1 mouse cellular context compared by ENCODE assay signal in the genomic region with DNA sequence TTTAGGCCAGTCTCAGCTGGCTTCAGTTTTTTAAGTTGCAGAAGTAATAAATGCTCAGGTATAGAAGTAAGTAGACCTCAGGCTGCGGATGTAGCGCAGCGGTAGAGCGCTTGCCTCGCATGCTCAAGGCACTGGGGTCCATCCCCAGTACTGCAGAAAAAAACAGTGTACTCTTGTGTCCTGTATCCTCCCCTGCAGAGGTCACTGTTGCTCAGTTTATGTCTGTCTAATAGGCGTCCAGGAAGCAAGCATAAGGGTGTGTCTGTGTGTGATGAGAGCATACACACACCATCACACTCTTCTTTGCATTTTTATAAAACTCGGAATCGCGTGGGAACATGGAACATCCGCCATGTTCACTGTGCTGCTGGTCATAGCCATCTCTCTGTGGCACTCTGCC.
TF ChIP-seq lines count a peak whose summit lies in the region.

No protein-coding gene starts in this region.

TF ChIP-seq in CH12.LX, 34 proteins besides CTCF, POLR2A, EP300 and RAD21:
- TF ChIP-seq POLR2AphosphoS2 (IDR thresholded peaks at IDR 0.05; ENCODE audit: low read depth, low read length) (no peak), ELF1 (IDR thresholded peaks at IDR 0.05; ENCODE audit: low read depth, low read length) (0 out of 2 replicates have a peak, but pooled peaks have one; percentile 29), ZNF384 (IDR thresholded peaks at IDR 0.05; ENCODE audit: low read depth, low read length) (peak; percentile 69), KAT2A (IDR thresholded peaks at IDR 0.05; ENCODE audit: insufficient replicate concordance, low read length) (no peak), CHD1 (IDR thresholded peaks at IDR 0.05; ENCODE audit: low read depth, low read length) (no peak), JUND (conservative IDR thresholded peaks at IDR 0.05; ENCODE audit: low read depth, low read length) (no peak), UBTF (IDR thresholded peaks at IDR 0.05; ENCODE audit: low read depth, low read length) (no peak), MYC (IDR thresholded peaks at IDR 0.05; ENCODE audit: low read depth, low read length) (no peak), USF2 (conservative IDR thresholded peaks at IDR 0.05; ENCODE audit: low read depth, low read length) (no peak), NRF1 (IDR thresholded peaks at IDR 0.05; ENCODE audit: low read depth, low read length) (no peak), SIN3A (IDR thresholded peaks at IDR 0.05; ENCODE audit: low read length) (no peak; the same call in 1 of the 2 replicates), SMC3 (IDR thresholded peaks at IDR 0.05; ENCODE audit: low read depth, low read length) (peak; percentile 59), MAX (IDR thresholded peaks at IDR 0.05; ENCODE audit: low read length) (no peak), MAZ (IDR thresholded peaks at IDR 0.05; ENCODE audit: low read depth, low read length) (no peak), MAFK (IDR thresholded peaks at IDR 0.05; ENCODE audit: insufficient replicate concordance, low read length) (no peak)
